Mouse (Mus musculus) brain, embryonic 14.5 days (tissue): ENCODE measurements around the gene Ddx24. TPM values are rescaled to one million over a fixed set of nuclear protein-coding genes. Genes with fewer than 3 reads are reported as not detected.

Experiments used
- DNase-seq: peaks from one replicate; pipeline ENCODE4 v3.0.0-alpha.2; 2011; ENCODE audit warnings: low read depth
- CTCF ChIP-seq: fragments of 200-500 bp; IDR thresholded peaks from 2 replicates; pipeline ENCODE4 v1.5.1; 2012; ENCODE audit warnings: inconsistent platforms, mild to moderate bottlenecking, moderate library complexity, borderline replicate concordance; ENCODE audit not compliant: insufficient read depth, insufficient read length; ENCODE audit errors: extremely low read depth
- POLR2A ChIP-seq: fragments of 200-500 bp; IDR thresholded peaks from 2 replicates; pipeline ENCODE4 v1.6.1; 2012; ENCODE audit warnings: mild to moderate bottlenecking, inconsistent platforms, borderline replicate concordance; ENCODE audit not compliant: poor library complexity, insufficient read depth, insufficient read length, severe bottlenecking; ENCODE audit errors: extremely low read depth
- polyA plus RNA-seq: library from polyadenylated mRNA; depleted of rRNA; stranded (reverse); fragments of >200 nt; gene quantifications from 2 replicates; pipeline ENCODE4 v1.2.3, GENCODE M21; 2012

Gene Ddx24
- polyA plus RNA-seq, 1 experiment, result 82.8 TPM

DNA sequence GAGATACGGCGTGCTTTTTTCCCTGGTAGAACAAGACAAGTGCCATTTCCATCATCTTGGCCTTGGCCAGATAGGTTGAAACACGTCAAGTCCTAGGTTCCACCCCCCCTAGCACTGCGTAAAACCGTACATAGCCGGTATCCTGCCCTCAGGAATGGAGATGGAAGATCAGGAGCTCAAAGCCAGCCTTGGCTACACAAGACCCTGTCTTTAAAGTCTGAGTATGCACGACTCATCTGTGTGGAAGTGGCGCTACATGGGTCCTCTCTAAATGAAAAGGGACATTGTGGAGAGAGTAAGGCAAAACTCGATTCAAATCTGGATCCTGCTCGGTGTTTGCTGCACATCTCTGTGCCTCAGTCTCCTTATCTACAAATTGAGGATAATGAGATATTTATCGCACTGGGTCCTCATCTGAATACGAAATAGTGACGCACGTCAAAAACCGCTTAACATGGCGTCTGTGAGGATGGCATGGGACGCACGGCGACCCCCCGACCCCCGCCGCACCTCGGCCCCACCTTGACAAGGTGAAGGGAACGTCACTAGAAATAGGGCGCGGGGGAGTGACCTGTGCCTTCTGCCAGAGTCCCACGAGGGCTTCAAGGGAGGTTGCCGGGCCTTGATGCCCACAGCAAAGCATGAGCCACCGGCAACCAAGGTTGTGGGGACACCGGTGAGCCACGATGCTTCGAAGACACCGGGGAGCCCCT is 458 bp downstream of the Ddx24 start:
- DNase-seq, result no peak
- TF ChIP-seq CTCF (no peak), POLR2A (no peak)

DNA sequence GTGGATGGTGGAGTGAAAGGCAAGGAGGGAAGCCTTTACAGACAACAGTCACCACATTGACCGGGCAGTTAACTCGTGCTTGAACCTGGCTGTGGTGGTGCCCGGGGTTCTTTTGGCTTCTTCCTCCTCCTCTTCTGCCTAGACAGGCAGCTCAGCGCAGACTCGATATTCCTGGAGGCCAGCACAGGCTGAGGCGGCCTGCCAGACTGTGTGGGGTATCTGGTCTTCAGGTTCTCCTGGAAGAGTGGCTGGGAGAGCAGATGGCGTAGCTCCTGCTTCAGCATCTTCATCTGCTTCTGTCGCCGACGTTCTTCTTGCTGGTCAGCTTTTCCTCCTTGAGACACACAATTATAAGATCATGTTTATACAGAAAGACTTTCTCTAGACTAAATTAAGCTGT is 17.5 kb downstream of the Ddx24 start:
- no peak for DNase-seq
- TF ChIP-seq CTCF (no peak), POLR2A (no peak)

DNA sequence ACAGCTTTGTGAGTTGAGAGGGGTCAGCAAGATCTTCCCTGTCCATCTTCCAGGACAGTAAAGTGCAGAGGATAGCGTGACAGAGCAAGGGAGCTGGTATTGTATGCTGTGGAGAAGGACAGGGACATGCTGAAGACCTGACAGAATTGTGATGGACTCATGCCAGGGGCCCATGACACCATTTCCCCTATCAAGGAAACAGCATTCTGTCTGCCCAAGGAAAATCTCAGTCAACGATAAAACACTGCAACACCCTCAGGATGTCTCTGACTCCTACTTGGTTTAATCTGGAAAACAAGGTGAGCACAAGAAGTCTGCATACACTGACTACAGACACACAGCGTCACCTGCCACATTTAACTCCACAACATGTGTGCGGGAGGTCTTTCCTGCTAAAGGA is 17.9 kb downstream of the Ddx24 start, which contains the start of gene 9330161L09Rik:
TSS of gene 9330161L09Rik (minus strand) at position 101 of the 400 bp plus-strand sequence.
- TF ChIP-seq POLR2A (no peak), CTCF (no peak)
- no peak for DNase-seq

DNA sequence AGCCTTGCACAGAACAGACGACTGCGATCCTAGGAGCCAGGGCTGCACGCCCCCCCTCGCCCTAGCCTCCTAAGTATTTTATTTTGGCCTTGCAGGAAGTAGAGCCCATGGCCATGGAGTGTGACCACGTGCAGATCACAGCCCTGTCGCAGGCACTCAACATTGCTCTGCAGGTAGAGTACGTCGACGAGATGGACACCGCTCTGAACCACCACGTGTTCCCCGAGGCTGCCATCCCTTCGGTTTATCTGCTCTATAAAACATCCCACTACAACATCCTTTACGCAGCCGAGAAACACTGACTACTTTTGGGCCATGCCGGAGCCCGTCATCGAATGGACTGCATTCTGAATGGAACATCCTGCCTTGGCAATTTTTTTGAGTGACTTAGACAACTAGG is 21.5 kb downstream of the Ddx24 start:
- TF ChIP-seq CTCF (no peak), POLR2A (no peak)
- DNase-seq, result no peak

DNA sequence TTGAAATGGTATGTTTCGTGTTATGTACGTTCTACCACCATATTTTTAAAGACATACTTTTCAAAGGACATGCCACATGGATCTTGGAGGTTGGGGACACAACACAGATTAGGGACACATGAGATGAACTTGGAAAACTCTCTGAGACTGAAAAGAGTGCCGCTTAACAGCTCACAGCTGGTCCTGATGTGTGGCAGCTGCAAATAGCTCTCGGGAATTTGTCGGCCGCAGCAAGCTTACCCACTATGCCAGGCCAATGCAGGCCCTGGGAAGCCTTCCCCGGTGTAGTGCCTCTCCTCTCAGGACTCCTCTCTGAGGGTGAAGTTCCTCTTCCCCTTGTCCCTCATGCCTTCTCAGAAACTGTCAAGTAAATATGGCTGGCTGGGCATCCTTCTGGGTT is 28.9 kb downstream of the Ddx24 start:
- TF ChIP-seq POLR2A (no peak), CTCF (no peak)
- no peak for DNase-seq

DNA sequence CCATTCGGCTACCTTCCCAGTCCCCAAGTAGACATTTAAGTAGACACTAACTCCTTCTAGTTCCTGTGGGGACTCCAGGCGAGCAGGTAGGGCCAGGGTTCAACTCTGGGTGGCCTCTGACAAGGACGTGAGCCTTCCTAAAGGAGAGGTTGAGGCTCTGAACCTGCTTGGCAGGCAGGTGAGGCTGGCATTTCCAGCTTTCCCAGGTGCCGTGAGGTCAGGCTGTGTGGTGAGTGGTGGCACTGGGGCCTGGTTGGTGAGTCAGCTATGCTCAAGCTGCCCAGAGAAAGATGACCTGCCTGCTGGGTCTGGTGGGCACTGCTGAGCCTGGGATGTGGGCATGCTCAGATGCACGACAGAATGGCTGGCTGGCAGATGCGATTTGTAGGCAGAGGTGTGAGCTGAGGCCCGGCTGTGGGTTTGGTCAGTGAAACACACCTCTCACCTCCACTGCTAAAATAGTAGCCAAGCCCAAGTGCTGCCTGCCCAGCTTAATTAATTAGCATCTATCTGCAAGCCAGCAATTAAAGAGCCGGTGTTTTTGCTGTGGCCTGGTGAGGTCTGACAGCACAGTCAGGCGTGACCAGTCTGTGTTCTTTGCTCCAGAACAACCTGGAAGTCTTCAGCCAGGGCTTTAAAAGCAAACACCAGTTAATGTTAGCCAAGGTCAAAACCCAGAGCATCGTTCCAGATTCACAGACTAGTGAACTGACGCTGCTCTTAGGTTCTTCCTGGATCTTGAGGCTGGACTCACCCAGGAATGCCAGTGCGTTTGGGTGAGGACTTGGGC is 29.9 kb downstream of the Ddx24 start:
- no peak for DNase-seq
- no peak for TF ChIP-seq CTCF
- no peak for TF ChIP-seq POLR2A

DNA sequence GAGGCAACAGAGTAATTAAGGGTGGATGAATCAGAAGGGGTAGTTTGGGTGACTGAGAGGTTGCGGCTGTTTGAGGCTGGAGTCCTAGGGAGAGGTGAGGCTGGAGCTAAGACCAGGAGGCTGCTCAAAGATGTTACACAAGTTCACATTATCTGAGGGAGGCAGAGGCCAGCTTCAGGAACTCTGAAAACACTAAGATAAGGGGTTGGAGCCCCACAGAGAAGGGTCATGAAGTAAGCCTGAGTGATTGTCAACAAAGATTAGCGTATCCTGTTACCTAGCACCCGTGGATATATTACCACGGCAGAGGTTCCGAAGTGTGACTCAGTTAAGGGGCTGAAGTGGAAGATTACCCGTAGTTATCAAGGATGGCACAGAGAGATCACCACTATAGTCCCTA is 32.1 kb downstream of the Ddx24 start:
- TF ChIP-seq POLR2A (no peak), CTCF (no peak)
- no peak for DNase-seq

DNA sequence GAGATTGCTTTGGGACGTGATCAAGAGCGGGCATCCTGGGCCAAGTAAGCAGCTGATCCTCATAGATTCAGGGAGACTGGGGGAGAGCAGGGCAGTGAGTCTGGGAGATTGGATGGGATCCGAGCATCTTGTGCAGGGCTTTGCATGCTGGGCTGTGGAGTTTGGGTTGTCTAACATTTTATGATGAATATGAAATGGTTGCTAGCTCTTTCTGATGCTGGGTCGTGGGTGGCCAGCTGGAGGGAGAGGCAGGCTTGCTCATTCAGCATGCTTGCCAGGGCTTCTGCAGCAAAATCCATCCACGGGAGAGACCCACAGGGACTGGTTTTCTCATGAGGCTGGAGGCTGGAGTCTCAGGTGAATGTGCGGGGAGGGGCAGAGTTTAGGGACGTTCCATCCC is 34.5 kb downstream of the Ddx24 start:
- TF ChIP-seq CTCF (no peak), POLR2A (no peak)
- no peak for DNase-seq

DNA sequence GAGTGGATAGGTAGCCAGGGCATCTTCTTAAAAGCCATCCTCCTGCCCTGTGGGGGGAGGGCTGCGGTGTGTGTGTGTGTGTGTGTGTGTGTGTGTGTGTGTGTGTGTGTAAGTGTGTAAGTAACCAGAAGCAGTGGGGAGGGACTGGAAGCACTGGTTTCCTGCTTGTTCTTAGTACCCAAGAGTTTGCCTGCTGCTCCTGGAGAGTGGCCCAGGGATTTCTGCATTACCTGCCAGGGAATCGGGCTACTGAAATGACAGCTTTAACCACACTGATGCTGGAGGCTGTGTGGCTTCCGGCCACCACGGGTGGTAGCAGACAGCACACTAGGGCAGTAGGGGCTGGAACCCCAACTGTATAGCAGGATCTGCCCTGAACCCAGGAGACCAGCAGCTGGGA is 35.6 kb downstream of the Ddx24 start:
- TF ChIP-seq POLR2A, result no peak
- TF ChIP-seq CTCF, result no peak
- no peak for DNase-seq

DNA sequence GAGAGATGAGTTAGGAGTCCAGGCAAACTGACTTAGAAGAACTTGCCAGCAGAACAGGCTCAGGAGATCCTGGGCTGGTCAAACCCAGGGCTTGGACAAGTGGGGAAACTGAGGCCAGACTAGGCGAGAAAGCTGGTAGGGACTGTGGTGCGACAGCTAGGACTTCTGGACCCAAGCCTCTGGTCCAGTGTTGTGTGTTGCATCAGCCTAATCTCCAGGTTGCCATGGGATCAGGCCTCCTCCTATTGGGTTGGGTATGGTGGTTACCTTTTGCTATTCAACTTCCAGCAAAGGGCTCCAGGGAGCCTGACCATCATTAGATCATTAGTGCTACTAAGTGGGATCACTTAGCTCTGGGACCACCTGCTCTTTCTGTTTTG is 36.3 kb downstream of the Ddx24 start:
- peak; percentile 7 for DNase-seq
- TF ChIP-seq POLR2A (no peak), CTCF (no peak)

DNA sequence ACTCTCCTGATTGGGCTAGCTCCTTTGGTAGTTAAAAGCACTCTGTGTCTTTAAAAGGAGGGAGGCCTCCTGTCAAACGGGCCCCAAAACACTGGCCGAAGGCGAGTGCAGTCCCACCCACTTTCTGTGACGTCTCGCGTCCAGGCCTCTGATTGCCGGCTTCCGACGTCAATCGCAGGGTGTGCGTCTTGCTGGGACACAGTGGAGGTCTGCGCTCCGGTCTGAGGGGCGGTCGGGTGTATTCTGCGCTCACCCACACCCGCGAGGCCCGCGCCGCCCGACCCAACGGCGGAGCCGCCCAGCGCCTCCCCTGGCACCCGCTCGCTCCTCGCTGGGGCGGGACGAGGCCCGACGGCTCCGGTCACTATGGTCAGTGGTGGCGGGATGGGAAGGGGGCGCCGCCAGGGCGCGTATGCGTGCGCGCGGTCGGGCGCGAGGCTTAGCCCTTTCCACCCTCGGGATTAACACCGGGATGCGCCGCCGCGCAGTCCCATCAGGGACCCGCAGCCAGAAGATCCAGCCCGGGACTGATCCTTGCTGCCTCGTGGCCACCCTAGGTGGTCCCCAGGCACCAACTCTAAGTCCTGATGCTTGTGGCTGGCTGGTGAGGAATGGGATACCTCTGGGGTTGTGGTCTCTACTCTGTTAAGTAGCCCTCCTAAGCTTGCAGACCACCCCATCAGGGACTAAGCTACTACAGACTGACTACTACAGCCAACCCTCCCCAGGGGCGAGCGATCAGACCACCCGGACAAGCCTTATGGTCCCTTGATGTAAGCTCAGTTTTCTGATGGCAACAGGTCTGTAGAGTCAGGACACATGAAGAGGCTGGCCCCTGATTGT is 36.9 kb downstream of the Ddx24 start, which contains the start of gene Otub2:
TSS of gene Otub2 (plus strand) at position 178 of the 843 bp plus-strand sequence.
- peak; percentile 99 for DNase-seq
- TF ChIP-seq CTCF, result no peak
- TF ChIP-seq POLR2A, result peak; percentile 63

DNA sequence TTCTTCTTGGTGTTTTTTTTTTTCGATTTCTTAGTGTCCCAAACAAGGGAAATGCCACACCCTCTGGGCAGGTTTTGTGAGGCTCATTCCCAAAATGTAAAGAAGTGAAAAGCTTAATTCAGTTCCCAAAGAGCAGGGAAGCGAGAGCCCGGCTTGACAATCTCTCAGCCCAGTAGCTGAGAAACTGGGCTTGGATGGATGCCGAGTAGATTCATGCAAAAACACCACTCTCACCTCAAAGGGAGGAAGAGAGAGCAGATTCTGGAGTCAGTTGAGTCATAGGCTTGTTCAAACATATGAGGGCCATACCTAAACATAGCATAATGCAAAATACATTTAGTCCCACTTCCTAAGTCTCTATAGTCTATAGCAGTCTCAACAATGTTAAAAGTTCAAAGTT is 45.4 kb downstream of the Ddx24 start:
- no peak for DNase-seq

DNA sequence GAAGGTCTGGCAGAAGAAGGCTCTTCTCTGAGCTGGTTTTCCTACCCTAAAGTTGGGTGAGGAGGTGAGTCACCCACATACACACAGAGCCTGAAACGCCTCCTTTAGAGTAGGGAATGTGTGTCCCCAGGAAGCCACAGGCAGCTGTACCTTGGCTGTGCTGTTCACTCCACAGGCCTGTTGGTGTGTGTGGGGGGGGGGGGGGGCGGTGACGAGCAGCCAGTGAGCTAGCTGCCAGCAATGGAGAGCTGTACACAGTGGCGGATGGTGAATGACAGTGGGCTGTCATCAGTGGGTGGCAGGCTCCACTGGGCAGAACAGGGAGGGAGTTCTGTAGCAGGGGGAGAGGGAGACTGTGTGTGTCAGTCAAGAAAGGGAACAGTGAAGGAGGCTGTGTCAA is 48.9 kb downstream of the Ddx24 start:
- TF ChIP-seq POLR2A, result no peak
- TF ChIP-seq CTCF, result no peak
- peak; percentile 36 for DNase-seq

More for the DNA sequence above, 45.4 kb downstream of the Ddx24 start:
- TF ChIP-seq CTCF (no peak), POLR2A (no peak)

DNA sequence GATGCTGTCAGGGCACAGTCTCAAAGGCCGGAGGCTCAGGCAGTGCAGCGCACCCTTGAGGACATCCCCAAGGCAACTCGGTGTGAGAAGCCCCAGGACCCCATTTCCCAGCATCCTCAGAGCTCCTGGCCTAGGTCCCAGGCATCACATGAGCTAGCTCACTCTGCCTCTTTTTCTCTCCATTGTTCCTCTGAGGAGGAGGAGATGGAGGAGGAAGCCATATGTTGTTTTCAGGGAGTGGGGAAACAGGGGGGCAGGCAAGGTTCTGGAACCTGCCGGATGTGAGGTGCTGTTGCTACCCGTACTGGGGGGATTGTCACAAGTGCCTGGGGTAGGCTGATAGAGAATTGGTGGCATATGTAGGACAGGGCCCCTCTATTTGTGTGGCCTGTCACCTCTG is 49.5 kb downstream of the Ddx24 start:
- peak; percentile 82 for DNase-seq
- no peak for TF ChIP-seq CTCF
- no peak for TF ChIP-seq POLR2A
